Mouse (Mus musculus): ENCODE results near the gene Nlrp6.
A peak's percentile ranks its signal among the peaks of the same experiment; 100 is the strongest.

Gene Nlrp6

GRCm38 (mm10) chr7:140912846-140913482 lies 7.7 kb upstream of the Nlrp6 start:
- no peak for DNase-seq

GRCm38 (mm10) chr7:140914031-140914690 lies 6.5 kb upstream of the Nlrp6 start:
- DNase-seq = no peak

- DNase-seq = no peak
Measured at GRCm38 (mm10) chr7:140919911-140920310, 791 bp upstream of the Nlrp6 start.

- no peak for DNase-seq
Measured at GRCm38 (mm10) chr7:140921225-140921975, 698 bp downstream of the Nlrp6 start.

GRCm38 (mm10) chr7:140922398-140923069 lies 1.8 kb downstream of the Nlrp6 start:
- DNase-seq = peak; percentile 94 to 95

GRCm38 (mm10) chr7:140923070-140923775 lies 2.5 kb downstream of the Nlrp6 start:
- no peak for DNase-seq

GRCm38 (mm10) chr7:140927181-140927580 lies 6.5 kb downstream of the Nlrp6 start:
- DNase-seq = no peak

- DNase-seq = no peak
Measured at GRCm38 (mm10) chr7:140938436-140938835, 17.7 kb downstream of the Nlrp6 start.

- no peak for DNase-seq
Measured at GRCm38 (mm10) chr7:140938896-140939295, 18.2 kb downstream of the Nlrp6 start.

GRCm38 (mm10) chr7:140939669-140940171 lies 19.0 kb downstream of the Nlrp6 start:
- no peak for DNase-seq

- peak; percentile 83 to 85 for DNase-seq
Measured at GRCm38 (mm10) chr7:140941222-140942051, 20.7 kb downstream of the Nlrp6 start, which contains the start of gene Pgghg. Gene Pgghg, plus strand, starts transcription at chr7:140941391.

- DNase-seq = no peak
Measured at GRCm38 (mm10) chr7:140942341-140942740, 21.6 kb downstream of the Nlrp6 start.

- no peak for DNase-seq
Measured at GRCm38 (mm10) chr7:140942811-140943210, 22.1 kb downstream of the Nlrp6 start.

- DNase-seq = no peak
Measured at GRCm38 (mm10) chr7:140943356-140943755, 22.7 kb downstream of the Nlrp6 start.

GRCm38 (mm10) chr7:140944236-140944635 lies 23.5 kb downstream of the Nlrp6 start:
- DNase-seq = no peak

GRCm38 (mm10) chr7:140945247-140945646 lies 24.5 kb downstream of the Nlrp6 start:
- DNase-seq = no peak

GRCm38 (mm10) chr7:140946311-140946710 lies 25.6 kb downstream of the Nlrp6 start:
- no peak for DNase-seq

GRCm38 (mm10) chr7:140946980-140947379 lies 26.3 kb downstream of the Nlrp6 start:
- no peak for DNase-seq

GRCm38 (mm10) chr7:140948161-140948560 lies 27.5 kb downstream of the Nlrp6 start:
- DNase-seq = no peak

- DNase-seq = no peak
Measured at GRCm38 (mm10) chr7:140949255-140949654, 28.6 kb downstream of the Nlrp6 start.

- no peak for DNase-seq
Measured at GRCm38 (mm10) chr7:140949824-140950530, 29.3 kb downstream of the Nlrp6 start, which contains the start of gene Ifitm5. Gene Ifitm5, minus strand, starts transcription at chr7:140950291.
